Mouse (Mus musculus): Measurements from ENCODE around the gene Pax6. TPM values are rescaled to one million over a fixed set of nuclear protein-coding genes. Genes with fewer than 3 reads are reported as not detected.

Pax6 gene
- polyA plus RNA-seq, 1 experiment = 0.35 TPM

GRCm38 (mm10) chr2:105710511-105710910 lies 41.8 kb downstream of the Pax6 start:
- H3K4me3 ChIP-seq (ENCODE audit: insufficient read depth, poor library complexity, severe bottlenecking) = no peak overlapping the region
- H3K79me2 ChIP-seq (ENCODE audit: control insufficient read depth, insufficient read depth) = no peaks in the 10 kb centered on the region
- H3K36me3 ChIP-seq (ENCODE audit: control insufficient read depth, insufficient read depth) = no peaks in the 10 kb centered on the region
- no peaks in the 10 kb centered on the region for H3K79me3 ChIP-seq (ENCODE audit: low read depth)
- TF ChIP-seq MYOG (IDR thresholded peaks at IDR 0.05; ENCODE audit: control insufficient read depth, extremely low read depth, insufficient read length) (no peak), CTCF (IDR thresholded peaks at IDR 0.05; ENCODE audit: control insufficient read depth, insufficient read depth, insufficient read length) (no peak), MAX (IDR thresholded peaks at IDR 0.05) (no peak), USF1 (IDR thresholded peaks at IDR 0.05; ENCODE audit: low read depth) (no peak), CEBPB (IDR thresholded peaks at IDR 0.05; ENCODE audit: low read depth) (no peak), MYOD1 (IDR thresholded peaks at IDR 0.05; ENCODE audit: control insufficient read depth, insufficient read length, low read depth) (no peak)
- no peaks in the 10 kb centered on the region for H3K27me3 ChIP-seq (ENCODE audit: control insufficient read depth, insufficient read depth, insufficient read length)
- no peak overlapping the region for H3ac ChIP-seq (ENCODE audit: control insufficient read depth, insufficient read length, low read depth)

GRCm38 (mm10) chr2:105715409-105716115 lies 46.9 kb downstream of the Pax6 start:
- Histone ChIP-seq H3ac (ENCODE audit: control insufficient read depth, insufficient read length, low read depth) (no peak overlapping the region), H3K79me2 (ENCODE audit: control insufficient read depth, insufficient read depth) (no peaks in the 10 kb centered on the region), H3K27me3 (ENCODE audit: control insufficient read depth, insufficient read depth, insufficient read length) (no peaks in the 10 kb centered on the region), H3K79me3 (ENCODE audit: low read depth) (no peaks in the 10 kb centered on the region), H3K36me3 (ENCODE audit: control insufficient read depth, insufficient read depth) (no peaks in the 10 kb centered on the region), H3K4me3 (ENCODE audit: insufficient read depth, poor library complexity, severe bottlenecking) (no peak overlapping the region)
- TF ChIP-seq MYOD1 (IDR thresholded peaks at IDR 0.05; ENCODE audit: control insufficient read depth, insufficient read length, low read depth) (no peak), USF1 (IDR thresholded peaks at IDR 0.05; ENCODE audit: low read depth) (no peak), FOSL1 (IDR thresholded peaks at IDR 0.05; ENCODE audit: insufficient read depth, low read length, poor library complexity, severe bottlenecking) (no peak), CEBPB (IDR thresholded peaks at IDR 0.05; ENCODE audit: low read depth) (no peak)

GRCm38 (mm10) chr2:105726657-105727056 lies 58.0 kb downstream of the Pax6 start:
- Histone ChIP-seq H3K27me3 (ENCODE audit: control insufficient read depth, insufficient read depth, insufficient read length) (no peaks in the 10 kb centered on the region), H3ac (ENCODE audit: control insufficient read depth, insufficient read length, low read depth) (no peak overlapping the region), H3K79me2 (ENCODE audit: control insufficient read depth, insufficient read depth) (no peaks in the 10 kb centered on the region), H3K4me3 (ENCODE audit: insufficient read depth, poor library complexity, severe bottlenecking) (no peak overlapping the region), H3K36me3 (ENCODE audit: control insufficient read depth, insufficient read depth) (no peaks in the 10 kb centered on the region), H3K79me3 (ENCODE audit: low read depth) (no peaks in the 10 kb centered on the region)
- TF ChIP-seq MYOG (IDR thresholded peaks at IDR 0.05; ENCODE audit: control insufficient read depth, extremely low read depth, insufficient read length) = no peak
- TF ChIP-seq MYOD1 (IDR thresholded peaks at IDR 0.05; ENCODE audit: control insufficient read depth, insufficient read length, low read depth) = no peak
- no peak for TF ChIP-seq CEBPB (IDR thresholded peaks at IDR 0.05; ENCODE audit: low read depth)
- TF ChIP-seq FOSL1 (IDR thresholded peaks at IDR 0.05; ENCODE audit: insufficient read depth, low read length, poor library complexity, severe bottlenecking) = no peak
- TF ChIP-seq USF1 (IDR thresholded peaks at IDR 0.05; ENCODE audit: low read depth) = no peak
- TF ChIP-seq CTCF (IDR thresholded peaks at IDR 0.05; ENCODE audit: control insufficient read depth, insufficient read depth, insufficient read length) = no peak
- no peak for TF ChIP-seq MAX (IDR thresholded peaks at IDR 0.05)

GRCm38 (mm10) chr2:105730704-105731103 lies 62.0 kb downstream of the Pax6 start:
- Histone ChIP-seq H3K4me3 (ENCODE audit: insufficient read depth, poor library complexity, severe bottlenecking) (no peak overlapping the region), H3ac (ENCODE audit: control insufficient read depth, insufficient read length, low read depth) (no peak overlapping the region), H3K36me3 (ENCODE audit: control insufficient read depth, insufficient read depth) (no peaks in the 10 kb centered on the region), H3K79me2 (ENCODE audit: control insufficient read depth, insufficient read depth) (no peaks in the 10 kb centered on the region), H3K27me3 (ENCODE audit: control insufficient read depth, insufficient read depth, insufficient read length) (no peaks in the 10 kb centered on the region), H3K79me3 (ENCODE audit: low read depth) (no peaks in the 10 kb centered on the region)
- TF ChIP-seq CTCF (IDR thresholded peaks at IDR 0.05; ENCODE audit: control insufficient read depth, insufficient read depth, insufficient read length) = no peak
- TF ChIP-seq USF1 (IDR thresholded peaks at IDR 0.05; ENCODE audit: low read depth) = no peak
- no peak for TF ChIP-seq MAX (IDR thresholded peaks at IDR 0.05)
- no peak for TF ChIP-seq FOSL1 (IDR thresholded peaks at IDR 0.05; ENCODE audit: insufficient read depth, low read length, poor library complexity, severe bottlenecking)
- TF ChIP-seq MYOG (IDR thresholded peaks at IDR 0.05; ENCODE audit: control insufficient read depth, extremely low read depth, insufficient read length) = no peak
- TF ChIP-seq CEBPB (IDR thresholded peaks at IDR 0.05; ENCODE audit: low read depth) = no peak
- TF ChIP-seq MYOD1 (IDR thresholded peaks at IDR 0.05; ENCODE audit: control insufficient read depth, insufficient read length, low read depth) = no peak

DNA sequence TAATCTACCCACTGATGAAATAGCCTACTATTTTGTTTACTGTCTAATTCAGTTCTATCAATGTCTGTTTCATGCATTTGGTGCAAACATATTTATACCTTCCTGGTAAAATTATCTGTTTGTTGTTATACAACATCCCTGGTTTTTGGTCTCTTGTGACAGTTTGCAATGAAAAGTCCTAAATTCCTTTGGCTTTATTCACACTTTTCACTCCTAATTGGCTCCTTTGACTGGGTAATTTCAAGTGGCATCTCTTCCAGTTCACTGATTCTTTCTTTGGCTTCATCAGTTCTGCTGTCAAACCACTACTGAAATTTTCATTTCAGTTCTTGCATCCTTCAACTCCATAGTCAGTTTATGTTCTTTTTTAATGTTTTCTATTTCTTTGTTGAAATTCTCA lies 67.5 kb downstream of the Pax6 start:
- Histone ChIP-seq H3K27me3 (ENCODE audit: control insufficient read depth, insufficient read depth, insufficient read length) (no peaks in the 10 kb centered on the region), H3K79me2 (ENCODE audit: control insufficient read depth, insufficient read depth) (no peaks in the 10 kb centered on the region), H3K36me3 (ENCODE audit: control insufficient read depth, insufficient read depth) (no peaks in the 10 kb centered on the region), H3K4me3 (ENCODE audit: insufficient read depth, poor library complexity, severe bottlenecking) (no peak overlapping the region), H3K79me3 (ENCODE audit: low read depth) (no peaks in the 10 kb centered on the region), H3ac (ENCODE audit: control insufficient read depth, insufficient read length, low read depth) (no peak overlapping the region)
- no peak for TF ChIP-seq CEBPB (IDR thresholded peaks at IDR 0.05; ENCODE audit: low read depth)
- no peak for TF ChIP-seq MYOG (IDR thresholded peaks at IDR 0.05; ENCODE audit: control insufficient read depth, extremely low read depth, insufficient read length)
- no peak for TF ChIP-seq CTCF (IDR thresholded peaks at IDR 0.05; ENCODE audit: control insufficient read depth, insufficient read depth, insufficient read length)
- no peak for TF ChIP-seq FOSL1 (IDR thresholded peaks at IDR 0.05; ENCODE audit: insufficient read depth, low read length, poor library complexity, severe bottlenecking)
- TF ChIP-seq MAX (IDR thresholded peaks at IDR 0.05) = no peak
- no peak for TF ChIP-seq MYOD1 (IDR thresholded peaks at IDR 0.05; ENCODE audit: control insufficient read depth, insufficient read length, low read depth)
- no peak for TF ChIP-seq USF1 (IDR thresholded peaks at IDR 0.05; ENCODE audit: low read depth)

DNA sequence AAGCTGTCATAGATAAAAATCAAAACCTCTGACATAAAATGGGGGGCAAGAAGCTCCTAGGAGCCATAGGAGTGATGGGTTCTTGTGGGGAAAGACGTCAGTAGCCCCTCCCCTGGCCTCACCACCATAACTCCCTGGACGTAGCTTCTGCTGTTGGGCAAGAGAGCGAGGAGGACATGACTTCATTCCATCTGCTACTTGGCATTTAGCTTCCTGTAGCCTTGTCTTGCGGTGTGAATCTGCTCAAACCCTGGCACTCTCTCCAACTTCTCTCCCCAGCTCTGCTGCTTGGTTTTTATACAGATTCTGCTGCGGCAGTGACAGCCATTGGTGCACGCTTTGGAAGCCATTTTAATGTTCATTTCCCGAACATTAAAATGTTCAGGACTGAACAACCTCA lies 78.2 kb downstream of the Pax6 start:
- H3K79me3 ChIP-seq (ENCODE audit: low read depth) = no peaks in the 10 kb centered on the region
- no peaks in the 10 kb centered on the region for H3K79me2 ChIP-seq (ENCODE audit: control insufficient read depth, insufficient read depth)
- TF ChIP-seq CTCF (IDR thresholded peaks at IDR 0.05; ENCODE audit: control insufficient read depth, insufficient read depth, insufficient read length) = no peak
- TF ChIP-seq MYOD1 (IDR thresholded peaks at IDR 0.05; ENCODE audit: control insufficient read depth, insufficient read length, low read depth) = no peak
- no peak for TF ChIP-seq MYOG (IDR thresholded peaks at IDR 0.05; ENCODE audit: control insufficient read depth, extremely low read depth, insufficient read length)
- no peak for TF ChIP-seq CEBPB (IDR thresholded peaks at IDR 0.05; ENCODE audit: low read depth)
- TF ChIP-seq FOSL1 (IDR thresholded peaks at IDR 0.05; ENCODE audit: insufficient read depth, low read length, poor library complexity, severe bottlenecking) = no peak
- no peak for TF ChIP-seq MAX (IDR thresholded peaks at IDR 0.05)
- no peak for TF ChIP-seq USF1 (IDR thresholded peaks at IDR 0.05; ENCODE audit: low read depth)
- no peak overlapping the region for H3ac ChIP-seq (ENCODE audit: control insufficient read depth, insufficient read length, low read depth)
- no peaks in the 10 kb centered on the region for H3K27me3 ChIP-seq (ENCODE audit: control insufficient read depth, insufficient read depth, insufficient read length)
- H3K4me3 ChIP-seq (ENCODE audit: insufficient read depth, poor library complexity, severe bottlenecking) = no peak overlapping the region
- no peaks in the 10 kb centered on the region for H3K36me3 ChIP-seq (ENCODE audit: control insufficient read depth, insufficient read depth)

All from C2C12 (cell line).